Mouse (Mus musculus) midbrain, postnatal 0 days (tissue): ENCODE data around the gene Maip1. TPM values are rescaled to one million over a fixed set of nuclear protein-coding genes. Genes with fewer than 3 reads are reported as not detected.

Experiments
- ATAC-seq: fragments of 200-750 bp; cut with Nextera tagmentation; 2 replicates; pipeline ENCODE4 v1.8.0; 2017; ENCODE audit warnings: moderate number of reproducible peaks, mild to moderate bottlenecking, moderate TSS enrichment, moderate library complexity; ENCODE audit not compliant: low FRiP score
- DNase-seq: peaks from one replicate; pipeline ENCODE4 v3.0.0-alpha.2; 2015; ENCODE audit warnings: low spot score
- H3K27ac ChIP-seq: fragments of 300-500 bp; sonication (generic); 2 replicates; pipeline ENCODE4 v1.5.1; 2014; ENCODE audit warnings: low read depth, mild to moderate bottlenecking, low read length, mixed read lengths
- H3K27me3 ChIP-seq: fragments of 300-500 bp; sonication (generic); 2 replicates; pipeline ENCODE4 v1.6.1; 2014; ENCODE audit warnings: low read length, control low read depth, mixed read lengths; ENCODE audit not compliant: insufficient read depth
- H3K36me3 ChIP-seq: fragments of 300-500 bp; sonication (generic); 2 replicates; pipeline ENCODE4 v1.6.1; 2014; ENCODE audit warnings: low read length, control low read depth, mixed read lengths; ENCODE audit not compliant: insufficient read depth
- H3K4me1 ChIP-seq: fragments of 300-500 bp; sonication (generic); 2 replicates; pipeline ENCODE4 v1.6.1; 2014; ENCODE audit warnings: mild to moderate bottlenecking, control low read depth, antibody characterized with exemption, low read length, mixed read lengths; ENCODE audit not compliant: insufficient read depth
- H3K4me2 ChIP-seq: fragments of 300-500 bp; sonication (generic); 2 replicates; pipeline ENCODE4 v1.6.1; 2014; ENCODE audit warnings: low read depth, mild to moderate bottlenecking, low read length, mixed read lengths; ENCODE audit not compliant: poor library complexity, severe bottlenecking
- H3K4me3 ChIP-seq: fragments of 300-500 bp; sonication (generic); 2 replicates; pipeline ENCODE4 v1.5.1; 2014; ENCODE audit warnings: low read depth, mild to moderate bottlenecking, low read length, moderate library complexity
- H3K9ac ChIP-seq: fragments of 300-500 bp; sonication (generic); replicated peaks from 2 replicates; pipeline ENCODE4 v1.6.1; 2014; ENCODE audit warnings: mild to moderate bottlenecking, low read length, moderate library complexity, mixed read lengths; ENCODE audit not compliant: poor library complexity, severe bottlenecking
- H3K9me3 ChIP-seq: fragments of 300-500 bp; sonication (generic); 2 replicates; pipeline ENCODE4 v1.6.1; 2016; ENCODE audit warnings: low read length, control low read depth
- CTCF ChIP-seq: IDR thresholded peaks from 2 replicates; pipeline ENCODE4 v1.5.1; 2016; ENCODE audit warnings: antibody characterized with exemption, mild to moderate bottlenecking
- WGBS: fragments of 180-500 bp; shearing (Covaris S2); extraction: QIAGEN DNeasy Blood & Tissue Kit; methylation state at CpG from one replicate; pipeline ENCODE4 v1.1.7; 2014; 5-methylcytosine and 5-hydroxymethylcytosine counted together
- polyA plus RNA-seq: library from polyadenylated mRNA; unstranded; fragments of >200 nt; fragmentation: Nextera tagmentation; extraction: Ambion mirVana; gene quantifications from 2 replicates; pipeline ENCODE4 v1.2.1, GENCODE M21; 2015
- total RNA-seq: library from RNA; depleted of rRNA; stranded (reverse); fragments of >200 nt; gene quantifications from 2 replicates; pipeline ENCODE4 v1.2.3, GENCODE M21; 2014

Gene Maip1
- total and polyA plus RNA-seq, 2 experiments from 2014 or later = 9.0 to 20.8 TPM

DNA sequence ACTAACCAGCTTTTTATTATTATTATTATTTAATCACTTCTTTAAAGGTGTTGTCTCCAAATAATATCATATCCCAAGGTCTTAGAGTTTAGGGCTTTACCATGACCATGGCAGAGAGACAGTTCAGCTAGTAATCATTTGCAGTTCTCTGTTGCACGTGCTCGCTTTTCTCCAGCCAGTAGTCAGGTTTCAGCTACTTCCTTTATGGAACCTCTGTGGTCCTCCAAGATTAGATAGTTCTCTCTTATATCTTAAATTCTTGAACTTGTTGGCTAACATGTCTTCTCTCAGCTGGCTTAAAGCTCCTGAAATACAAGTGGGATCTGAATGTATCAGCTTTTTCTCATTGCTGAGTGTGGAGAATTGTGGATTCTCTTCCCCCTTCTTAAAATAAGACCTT, 2.9 kb downstream of the Maip1 start:
- ATAC-seq = no peak
- 95% methylated on average over 2 of the region's 2 CpGs for WGBS

GRCm38 (mm10) chr1:57413397-57413796, 7.3 kb downstream of the Maip1 start:
- Histone ChIP-seq H3K4me2 (no peak overlapping the region), H3K4me3 (no peak overlapping the region), H3K27ac (no peak overlapping the region), H3K4me1 (peaks cover 5% of the 10 kb centered on the region), H3K9me3 (no peaks in the 10 kb centered on the region), H3K36me3 (peaks cover 33% of the 10 kb centered on the region), H3K27me3 (no peaks in the 10 kb centered on the region), H3K9ac (no peak overlapping the region)
- no peak for ATAC-seq
- no peak for TF ChIP-seq CTCF
- no peak for DNase-seq
- WGBS = 91% methylated on average over 2 of the region's 2 CpGs

More for the DNA sequence above, 2.9 kb downstream of the Maip1 start:
- H3K9ac ChIP-seq = no peak overlapping the region
- peaks cover 15% of the 10 kb centered on the region for H3K36me3 ChIP-seq
- peaks cover 15% of the 10 kb centered on the region for H3K4me1 ChIP-seq
- H3K4me2 ChIP-seq = no peak overlapping the region
- DNase-seq = no peak
- TF ChIP-seq CTCF = no peak
- H3K9me3 ChIP-seq = no peaks in the 10 kb centered on the region
- no peak overlapping the region for H3K4me3 ChIP-seq
- no peaks in the 10 kb centered on the region for H3K27me3 ChIP-seq
- no peak overlapping the region for H3K27ac ChIP-seq

- H3K27me3 ChIP-seq = no peaks in the 10 kb centered on the region
- DNase-seq = peak; percentile 88
- 2% methylated on average over 1 of the region's 1 CpGs for WGBS
- no peak overlapping the region for H3K27ac ChIP-seq
- H3K4me1 ChIP-seq = no peaks in the 10 kb centered on the region
- no peaks in the 10 kb centered on the region for H3K36me3 ChIP-seq
- TF ChIP-seq CTCF = peak; percentile 94
- no peaks in the 10 kb centered on the region for H3K9me3 ChIP-seq
- peak; percentile 49; the same call in 1 of the 2 replicates for ATAC-seq
- H3K4me3 ChIP-seq = no peak overlapping the region
- H3K4me2 ChIP-seq = no peak overlapping the region
- H3K9ac ChIP-seq = no peak overlapping the region
These were observed 17.6 kb downstream of the Maip1 start for GRCm38 (mm10) chr1:57423696-57424095.

DNA sequence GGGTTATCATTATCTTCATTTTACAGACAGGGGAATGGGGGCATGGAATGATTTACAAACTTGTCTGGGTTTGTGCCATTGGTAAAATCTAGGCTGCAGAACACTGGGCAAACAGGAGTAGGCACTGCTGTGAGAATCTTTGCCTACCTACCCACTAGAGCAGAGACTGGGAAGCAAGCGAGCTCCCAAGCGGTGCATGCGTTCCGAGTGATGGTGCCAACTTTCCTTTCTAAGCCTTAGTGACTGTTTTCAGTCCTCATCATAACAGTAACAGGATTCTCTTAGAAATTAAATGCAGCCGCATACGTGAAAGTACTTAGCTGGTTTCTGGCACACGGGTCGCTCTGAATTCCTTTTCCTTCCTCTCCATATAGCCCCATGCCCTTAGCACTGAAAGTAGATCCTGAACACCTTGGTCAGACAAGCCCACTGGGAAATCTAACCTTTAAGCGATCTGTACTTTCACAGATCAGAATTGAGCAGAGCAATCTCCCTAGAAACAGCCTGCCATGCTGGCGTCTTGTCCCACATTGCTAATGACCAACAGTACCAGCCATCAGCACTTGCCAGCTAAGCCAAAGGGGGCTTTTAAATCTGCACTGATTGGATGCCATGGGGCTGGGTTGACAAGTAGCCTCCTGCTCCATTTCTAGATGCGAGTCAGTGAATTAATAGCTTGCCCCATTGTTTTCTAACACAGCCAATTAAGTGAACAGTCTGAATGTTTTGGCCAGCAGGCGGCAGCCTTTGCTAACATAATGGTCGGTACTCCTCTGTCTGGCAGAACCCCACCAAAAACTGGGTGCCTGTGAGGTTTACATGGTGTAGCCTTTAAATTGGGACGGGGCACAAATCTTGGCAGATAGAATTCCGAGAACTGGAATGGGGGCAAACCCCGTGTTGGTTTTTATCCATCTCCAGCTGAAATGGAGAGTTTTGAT, 22.5 kb downstream of the Maip1 start:
- H3K4me3 ChIP-seq = peak overlapping the region; percentile 2; the same call in 1 of the 2 replicates
- peak; percentile 81 for ATAC-seq

GRCm38 (mm10) chr1:57429786-57430483, 23.8 kb downstream of the Maip1 start:
- no peaks in the 10 kb centered on the region for H3K4me1 ChIP-seq
- H3K27ac ChIP-seq = no peak overlapping the region
- peak overlapping the region; percentile 32 for H3K4me2 ChIP-seq
- DNase-seq (peak; percentile 77), ATAC-seq (no peak)
- H3K36me3 ChIP-seq = no peaks in the 10 kb centered on the region
- H3K9ac ChIP-seq = no peak overlapping the region
- TF ChIP-seq CTCF = peak; percentile 46
- no peaks in the 10 kb centered on the region for H3K27me3 ChIP-seq
- H3K4me3 ChIP-seq = no peak overlapping the region
- WGBS = 3% methylated on average over 12 of the region's 12 CpGs
- no peaks in the 10 kb centered on the region for H3K9me3 ChIP-seq

More for the DNA sequence above, 22.5 kb downstream of the Maip1 start:
- 41% methylated on average over 16 of the region's 16 CpGs for WGBS
- peak; percentile 92 for TF ChIP-seq CTCF
- Histone ChIP-seq H3K27me3 (no peaks in the 10 kb centered on the region), H3K9ac (no peak overlapping the region), H3K27ac (no peak overlapping the region), H3K4me1 (no peaks in the 10 kb centered on the region), H3K9me3 (no peaks in the 10 kb centered on the region), H3K36me3 (no peaks in the 10 kb centered on the region), H3K4me2 (peak overlapping the region; percentile 36)
- peak; percentile 95 for DNase-seq

GRCm38 (mm10) chr1:57433141-57433540, 27.0 kb downstream of the Maip1 start:
- no peak for ATAC-seq
- H3K4me1 ChIP-seq = no peaks in the 10 kb centered on the region
- H3K4me2 ChIP-seq = no peak overlapping the region
- TF ChIP-seq CTCF = no peak
- 95% methylated on average over 7 of the region's 7 CpGs for WGBS
- H3K36me3 ChIP-seq = no peaks in the 10 kb centered on the region
- no peak overlapping the region for H3K4me3 ChIP-seq
- H3K9me3 ChIP-seq = no peaks in the 10 kb centered on the region
- no peak overlapping the region for H3K9ac ChIP-seq
- no peak for DNase-seq
- no peak overlapping the region for H3K27ac ChIP-seq
- H3K27me3 ChIP-seq = no peaks in the 10 kb centered on the region
